In genomic region chr13:54610972-54611754, GRCm38 (mm10) we compare ENCODE assay signal across 7 mouse cellular contexts. TPM values are rescaled to one million over a fixed set of nuclear protein-coding genes. Genes with fewer than 3 reads are reported as not detected.
A peak's percentile ranks its signal among the peaks of the same experiment; 100 is the strongest.
DNase-seq lines count a peak whose midpoint lies in the region; ATAC-seq lines count a peak whose summit lies in the region.

Gene Cltb (minus strand): TSS chr13:54611344.

- H3K27me3 ChIP-seq in embryonic facial prominence, embryonic 10.5 days (replicated peaks; ENCODE audit: low read depth, poor library complexity, severe bottlenecking), result peaks cover 42% of the 10 kb centered on the region
- H3K27me3 ChIP-seq in limb, embryonic 11.5 days (ENCODE audit: control insufficient read depth, insufficient read depth, low read length), result peaks cover 6% of the 10 kb centered on the region; the same call in 1 of the 2 replicates
- H3K27me3 ChIP-seq in midbrain, embryonic 13.5 days, result peaks cover 9% of the 10 kb centered on the region

- H3K9me3 ChIP-seq in embryonic facial prominence, embryonic 10.5 days, result no peaks in the 10 kb centered on the region
- H3K9me3 ChIP-seq in limb, embryonic 11.5 days (ENCODE audit: control insufficient read depth, low read length), result no peaks in the 10 kb centered on the region
- H3K9me3 ChIP-seq in midbrain, embryonic 13.5 days, result no peaks in the 10 kb centered on the region

- H3K4me2 ChIP-seq in limb, embryonic 11.5 days (ENCODE audit: low read depth, severe bottlenecking), result peak within 1 kb of the TSS; percentile 96
- peak within 1 kb of the TSS; percentile 86 for H3K4me2 ChIP-seq in midbrain, embryonic 13.5 days (replicated peaks)

- H3K4me1 ChIP-seq in embryonic facial prominence, embryonic 10.5 days, result peaks cover 23% of the 10 kb centered on the region
- peaks cover 7% of the 10 kb centered on the region for H3K4me1 ChIP-seq in limb, embryonic 11.5 days (ENCODE audit: control insufficient read depth, insufficient read depth, low read length)
- peaks cover 32% of the 10 kb centered on the region for H3K4me1 ChIP-seq in midbrain, embryonic 13.5 days (replicated peaks)

- peak within 1 kb of the TSS; percentile 60 for H3K9ac ChIP-seq in limb, embryonic 11.5 days (ENCODE audit: low read length)
- H3K9ac ChIP-seq in midbrain, embryonic 13.5 days (replicated peaks), result peak within 1 kb of the TSS; percentile 82

- under 1% methylated on average over 66 of the region's 66 CpGs for WGBS in embryonic facial prominence, embryonic 10.5 days
- WGBS in limb, embryonic 11.5 days, result 1% methylated on average over 60 of the region's 66 CpGs
- under 1% methylated on average over 65 of the region's 66 CpGs for WGBS in midbrain, embryonic 13.5 days

- H3K4me3 ChIP-seq in embryonic facial prominence, embryonic 10.5 days, result peak within 1 kb of the TSS; percentile 75
- peak within 1 kb of the TSS; percentile 48 for H3K4me3 ChIP-seq in limb, embryonic 11.5 days (ENCODE audit: low read depth, low read length)
- H3K4me3 ChIP-seq in midbrain, embryonic 13.5 days (replicated peaks), result peak within 1 kb of the TSS; percentile 62

- peak; percentile 93 for DNase-seq in adrenal gland, postnatal 10 days
- peak; percentile 88 for DNase-seq in embryonic facial prominence, embryonic 10.5 days (ENCODE audit: low spot score)
- DNase-seq in kidney, adult 11 months, result peak; percentile 82
- peak; percentile 88 for DNase-seq in limb, embryonic 11.5 days (ENCODE audit: low spot score)
- DNase-seq in spleen, adult 12 weeks (ENCODE audit: low spot score), result peak; percentile 77

- no peaks in the 10 kb centered on the region for H3K36me3 ChIP-seq in embryonic facial prominence, embryonic 10.5 days (replicated peaks)
- H3K36me3 ChIP-seq in limb, embryonic 11.5 days (ENCODE audit: control insufficient read depth, insufficient read depth, low read length), result no peaks in the 10 kb centered on the region
- no peaks in the 10 kb centered on the region for H3K36me3 ChIP-seq in midbrain, embryonic 13.5 days

- ATAC-seq in granulocyte monocyte progenitor cell, adult 5-6 weeks (replicated peaks; ENCODE audit: poor library complexity, severe bottlenecking), result peak; percentile 80
- no peak for ATAC-seq in limb, embryonic 11.5 days (ENCODE audit: insufficient number of reproducible peaks, low FRiP score, low TSS enrichment, low read depth)
- peak; percentile 72 for ATAC-seq in midbrain, embryonic 13.5 days

- H3K27ac ChIP-seq in embryonic facial prominence, embryonic 10.5 days (replicated peaks), result peak within 1 kb of the TSS; percentile 77
- no peak within 1 kb of the TSS for H3K27ac ChIP-seq in limb, embryonic 11.5 days (replicated peaks; ENCODE audit: low read depth, low read length)
- H3K27ac ChIP-seq in midbrain, embryonic 13.5 days, result peak within 1 kb of the TSS; percentile 72

RNA-seq across cellular contexts. Expression of gene Cltb, which starts in this region (rescaled TPM):
- 10 to 100 TPM; 71.6 to 71.7 TPM for total RNA-seq in adrenal gland, postnatal 10 days (2021)
- 14.2 and 16.9 TPM in 2 replicates for polyA plus RNA-seq in embryonic facial prominence, embryonic 10.5 days (2016; fragmentation: Nextera tagmentation; extraction: Ambion mirVana)
- 4.5 and 6.6 TPM in 2 replicates for total RNA-seq in granulocyte monocyte progenitor cell, adult 5-6 weeks (2014; fragmentation: Nextera tagmentation)
- total RNA-seq in granulocyte monocyte progenitor cell, adult 5-6 weeks (2017), result 7.8 and 12.3 TPM in 2 replicates
- polyA plus RNA-seq in limb, embryonic 11.5 days (2014; fragmentation: Nextera tagmentation; extraction: Ambion mirVana), result 12.3 and 13.0 TPM in 2 replicates
- 84.2 and 91.1 TPM in 2 replicates for polyA plus RNA-seq in midbrain, embryonic 13.5 days (2015; fragmentation: Nextera tagmentation; extraction: Ambion mirVana)

Comparison
In these comparisons a context has a peak if more than half of its experiments do, and no peak if none do; other contexts are left out.
1. RNA of gene Cltb (total RNA-seq): 71.6 to 71.7 TPM in adrenal gland, postnatal 10 days; 4.5 to 12.3 TPM in granulocyte monocyte progenitor cell, adult 5-6 weeks; every median in the first group is over 4 times any median in the second.
2. Peak in every context shown above with its lines, with median percentiles within 50 percentile points of each other: DNase-seq and H3K4me3 ChIP-seq.